8 mouse cellular contexts compared by ENCODE assay signal in the genomic region with DNA sequence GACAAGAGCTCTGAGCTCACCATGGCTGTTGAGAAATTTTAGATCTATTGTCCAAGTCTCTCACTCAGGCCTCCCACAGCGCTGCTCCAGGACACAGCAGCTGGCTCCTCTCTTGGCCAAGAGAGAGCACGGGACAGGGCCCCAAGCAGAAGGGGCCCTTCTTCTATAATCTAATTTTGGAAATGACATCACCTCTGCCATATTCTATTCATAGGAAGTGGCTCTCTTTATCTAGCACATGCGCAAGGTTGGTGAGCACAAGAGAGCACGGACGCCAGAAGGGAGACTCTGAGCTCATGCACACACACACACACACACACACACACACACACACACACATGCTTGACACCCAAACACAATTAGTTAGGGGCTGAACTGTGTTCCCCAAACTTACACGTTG. TPM values are rescaled to one million over a fixed set of nuclear protein-coding genes. Genes with fewer than 3 reads are reported as not detected.
DNase-seq lines count a peak whose midpoint lies in the region; ATAC-seq and TF ChIP-seq lines count a peak whose summit lies in the region.

No protein-coding gene starts in this region.

- TF ChIP-seq POLR2A in bone marrow macrophage, adult 2 months (IDR thresholded peaks at IDR 0.05; ENCODE audit: borderline replicate concordance, low read depth, low read length) = no peak

- ATAC-seq in hindbrain, postnatal 0 days = peak; percentile 38; the same call in 1 of the 2 replicates
- no peak for ATAC-seq in hindbrain, embryonic 13.5 days (ENCODE audit: low FRiP score)
- ATAC-seq in liver, embryonic 15.5 days (ENCODE audit: insufficient read depth) = peak; percentile 60; the same call in 1 of the 2 replicates

- no peak overlapping the region for H3K4me3 ChIP-seq in hindbrain, postnatal 0 days (ENCODE audit: low read length)
- no peak overlapping the region for H3K4me3 ChIP-seq in hindbrain, embryonic 13.5 days
- H3K4me3 ChIP-seq in bone marrow macrophage, adult 2 months (ENCODE audit: insufficient read depth, low read length) = no peak overlapping the region
- H3K4me3 ChIP-seq in heart, embryonic 10.5 days = 0 out of 2 replicates have a peak overlapping the region, but pooled peaks have one; percentile 27
- no peak overlapping the region for H3K4me3 ChIP-seq in liver, embryonic 15.5 days (replicated peaks)
- no peak overlapping the region for H3K4me3 ChIP-seq in hindbrain, embryonic 10.5 days

- H3K27ac ChIP-seq in hindbrain, postnatal 0 days = no peak overlapping the region
- no peak overlapping the region for H3K27ac ChIP-seq in hindbrain, embryonic 13.5 days
- H3K27ac ChIP-seq in bone marrow macrophage, adult 2 months (ENCODE audit: insufficient read depth, low read depth, low read length) = peak overlapping the region; percentile 86
- H3K27ac ChIP-seq in heart, embryonic 10.5 days = peak overlapping the region; percentile 80
- no peak overlapping the region for H3K27ac ChIP-seq in liver, embryonic 15.5 days (replicated peaks)
- H3K27ac ChIP-seq in hindbrain, embryonic 10.5 days = no peak overlapping the region

- WGBS in hindbrain, postnatal 0 days = 48% methylated on average over 6 of the region's 6 CpGs
- WGBS in hindbrain, embryonic 13.5 days = 63% methylated on average over 6 of the region's 6 CpGs
- 16% methylated on average over 6 of the region's 6 CpGs for WGBS in heart, embryonic 10.5 days
- WGBS in liver, embryonic 15.5 days (ENCODE audit: insufficient replicate concordance) = 11% methylated on average over 6 of the region's 6 CpGs
- WGBS in hindbrain, embryonic 10.5 days = 67% methylated on average over 6 of the region's 6 CpGs

- DNase-seq in hindbrain, postnatal 0 days (ENCODE audit: low spot score) = no peak
- DNase-seq in heart, embryonic 10.5 days (ENCODE audit: low spot score) = peak; percentile 92
- peak; percentile 27 for DNase-seq in telencephalon, adult 2 months (ENCODE audit: low read depth, low spot score)
- no peak for DNase-seq in right cerebral cortex, adult 2 months (ENCODE audit: low spot score in 2 of 2)
- DNase-seq in hindbrain, embryonic 10.5 days (ENCODE audit: low spot score) = no peak

- H3K27me3 ChIP-seq in hindbrain, postnatal 0 days (ENCODE audit: insufficient read depth, low read length) = no peaks in the 10 kb centered on the region
- H3K27me3 ChIP-seq in hindbrain, embryonic 13.5 days = no peaks in the 10 kb centered on the region
- no peaks in the 10 kb centered on the region for H3K27me3 ChIP-seq in heart, embryonic 10.5 days (ENCODE audit: insufficient read depth, poor library complexity, severe bottlenecking)
- H3K27me3 ChIP-seq in liver, embryonic 15.5 days = no peaks in the 10 kb centered on the region
- H3K27me3 ChIP-seq in hindbrain, embryonic 10.5 days (ENCODE audit: insufficient read depth, poor library complexity, severe bottlenecking) = no peaks in the 10 kb centered on the region

- H3K4me2 ChIP-seq in hindbrain, postnatal 0 days (ENCODE audit: low read depth, low read length) = no peak overlapping the region
- no peak overlapping the region for H3K4me2 ChIP-seq in hindbrain, embryonic 13.5 days
- H3K4me2 ChIP-seq in liver, embryonic 15.5 days = 0 out of 2 replicates have a peak overlapping the region, but pooled peaks have one; percentile 19

- no peaks in the 10 kb centered on the region for H3K9me3 ChIP-seq in hindbrain, postnatal 0 days (ENCODE audit: low read length)
- H3K9me3 ChIP-seq in hindbrain, embryonic 13.5 days = no peaks in the 10 kb centered on the region
- H3K9me3 ChIP-seq in heart, embryonic 10.5 days = no peaks in the 10 kb centered on the region
- H3K9me3 ChIP-seq in liver, embryonic 15.5 days (replicated peaks) = no peaks in the 10 kb centered on the region
- no peaks in the 10 kb centered on the region for H3K9me3 ChIP-seq in hindbrain, embryonic 10.5 days

- TF ChIP-seq CTCF in hindbrain, postnatal 0 days (IDR thresholded peaks at IDR 0.05; ENCODE audit: low read depth) = no peak
- no peak for TF ChIP-seq CTCF in bone marrow macrophage, adult 2 months (IDR thresholded peaks at IDR 0.05; ENCODE audit: low read depth, low read length)

- H3K4me1 ChIP-seq in hindbrain, postnatal 0 days (ENCODE audit: insufficient read depth, low read length) = no peaks in the 10 kb centered on the region
- peaks cover 8% of the 10 kb centered on the region for H3K4me1 ChIP-seq in hindbrain, embryonic 13.5 days (replicated peaks)
- H3K4me1 ChIP-seq in bone marrow macrophage, adult 2 months (ENCODE audit: control insufficient read depth, insufficient read depth, low read length) = peaks cover 69% of the 10 kb centered on the region
- H3K4me1 ChIP-seq in heart, embryonic 10.5 days = peaks cover 52% of the 10 kb centered on the region
- H3K4me1 ChIP-seq in liver, embryonic 15.5 days (replicated peaks) = peaks cover 8% of the 10 kb centered on the region
- H3K4me1 ChIP-seq in hindbrain, embryonic 10.5 days (replicated peaks) = peaks cover 11% of the 10 kb centered on the region

- H3K36me3 ChIP-seq in hindbrain, postnatal 0 days (ENCODE audit: insufficient read depth, low read length) = no peaks in the 10 kb centered on the region
- H3K36me3 ChIP-seq in hindbrain, embryonic 13.5 days = no peaks in the 10 kb centered on the region
- peaks cover 18% of the 10 kb centered on the region; the same call in 1 of the 2 replicates for H3K36me3 ChIP-seq in heart, embryonic 10.5 days
- H3K36me3 ChIP-seq in liver, embryonic 15.5 days (replicated peaks) = 0 out of 2 replicates have a peak, but pooled peaks cover 2% of the 10 kb centered on the region
- no peaks in the 10 kb centered on the region for H3K36me3 ChIP-seq in hindbrain, embryonic 10.5 days

- H3K9ac ChIP-seq in hindbrain, postnatal 0 days (replicated peaks; ENCODE audit: low read length) = no peak overlapping the region
- no peak overlapping the region for H3K9ac ChIP-seq in hindbrain, embryonic 13.5 days
- no peak overlapping the region for H3K9ac ChIP-seq in liver, embryonic 15.5 days

RNA-seq across cellular contexts. Expression of a gene that starts 31.5 kb away (rescaled TPM):
- 10.2 and 10.7 TPM in 2 replicates for total RNA-seq in hindbrain, postnatal 0 days (2014; rRNA removed)
- polyA plus RNA-seq in hindbrain, postnatal 0 days (2015; fragmentation: Nextera tagmentation; extraction: Ambion mirVana) = 7.0 and 7.7 TPM in 2 replicates
- 5.5 and 5.6 TPM in 2 replicates for polyA plus RNA-seq in hindbrain, embryonic 13.5 days (2015; fragmentation: Nextera tagmentation; extraction: Ambion mirVana)
- polyA plus RNA-seq in bone marrow macrophage, adult 2 months (2012; ENCODE audit: insufficient read depth, insufficient read length, missing spikeins) = 37.4 and 38.8 TPM in 2 replicates
- polyA plus RNA-seq in heart, embryonic 10.5 days (2016; fragmentation: Nextera tagmentation; extraction: Ambion mirVana) = 17.3 and 31.0 TPM in 2 replicates
- 5.8 and 6.6 TPM in 2 replicates for polyA plus RNA-seq in liver, embryonic 15.5 days (2015; fragmentation: Nextera tagmentation; extraction: Ambion mirVana)
- 4.8 and 5.2 TPM in 2 replicates for polyA plus RNA-seq in hindbrain, embryonic 10.5 days (2016; fragmentation: Nextera tagmentation; extraction: Ambion mirVana)

Comparison
In these comparisons a context has a peak if more than half of its experiments do, and no peak if none do; other contexts are left out.
1. DNase-seq: peak in heart, embryonic 10.5 days (single experiment) and telencephalon, adult 2 months (single experiment); none in hindbrain, postnatal 0 days (single experiment), right cerebral cortex, adult 2 months (0 of 2) and hindbrain, embryonic 10.5 days (single experiment).
2. H3K27ac ChIP-seq: peak in bone marrow macrophage, adult 2 months (single experiment) and heart, embryonic 10.5 days (single experiment); none in hindbrain, postnatal 0 days (single experiment), hindbrain, embryonic 13.5 days (single experiment), liver, embryonic 15.5 days (single experiment) and hindbrain, embryonic 10.5 days (single experiment).